Mouse (Mus musculus): ENCODE results near the gene Agbl2. TPM values are rescaled to one million over a fixed set of nuclear protein-coding genes. Genes with fewer than 3 reads are reported as not detected.

Agbl2 gene
- polyA plus RNA-seq, 1 experiment: 0.22 TPM

DNA sequence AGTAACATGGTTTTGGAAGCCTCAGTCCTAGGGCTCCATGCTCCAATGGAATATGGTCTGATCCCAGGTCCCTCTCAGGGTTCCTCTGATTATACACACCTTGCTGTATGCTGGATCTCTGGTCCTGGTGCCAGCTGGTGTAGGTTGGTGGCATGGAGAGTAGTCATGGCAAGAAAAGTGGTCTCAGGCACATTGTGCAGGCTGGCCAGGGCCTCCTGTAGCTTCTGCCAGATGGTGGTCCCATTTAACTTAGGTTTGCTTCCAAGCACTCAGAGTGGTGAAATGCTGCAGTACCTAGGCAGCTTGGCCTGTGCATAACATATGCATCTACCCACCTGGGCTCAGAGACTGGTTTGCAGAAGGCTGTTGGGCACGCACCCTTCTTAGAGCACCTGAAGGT is 67.9 kb downstream of the Agbl2 start:
- DNase-seq (ENCODE audit: low read depth, low spot score): no peak
- 97% methylated on average over 1 of the region's 1 CpGs for WGBS

DNA sequence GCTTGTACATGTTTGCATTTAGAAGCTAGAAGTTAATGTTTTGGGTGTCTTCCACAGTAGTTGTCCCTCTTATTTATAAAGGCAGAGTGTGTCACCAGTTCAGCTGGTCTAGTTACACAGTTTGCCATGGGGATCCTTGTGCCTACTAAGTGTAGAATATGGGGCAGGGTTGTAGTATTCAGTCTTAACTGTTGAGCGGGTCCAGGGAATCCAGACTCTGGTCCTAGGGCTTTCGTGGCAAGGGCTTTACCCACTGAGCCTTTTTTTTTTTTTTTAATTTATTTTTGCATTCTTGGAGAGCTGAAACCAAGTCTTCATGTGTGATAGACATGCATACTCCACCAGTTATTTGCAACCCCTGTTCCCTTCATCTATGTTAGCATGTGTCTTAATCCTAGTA is 79.0 kb downstream of the Agbl2 start:
- no peak for DNase-seq (ENCODE audit: low read depth, low spot score)
- WGBS: 97% methylated on average over 2 of the region's 2 CpGs

DNA sequence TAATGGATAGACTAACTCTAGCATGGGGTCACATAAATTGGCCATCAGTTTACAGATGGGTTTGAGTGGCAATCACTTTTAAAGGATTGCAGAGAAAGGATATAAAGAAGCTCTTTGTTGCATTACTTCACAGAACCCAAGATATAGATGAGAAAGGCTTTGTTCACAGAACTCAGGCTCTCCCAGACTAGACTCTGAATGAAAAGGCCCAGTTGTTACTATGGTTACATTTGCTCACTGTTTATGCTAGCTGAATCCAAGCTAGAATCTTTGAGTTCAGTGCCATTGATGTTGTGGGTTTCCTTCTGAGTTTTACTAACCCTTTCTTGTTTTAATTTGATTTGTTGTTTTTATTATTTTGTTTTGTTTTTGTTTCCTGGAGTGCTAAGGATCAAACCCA is 81.7 kb downstream of the Agbl2 start:
- no peak for DNase-seq (ENCODE audit: low read depth, low spot score)

DNA sequence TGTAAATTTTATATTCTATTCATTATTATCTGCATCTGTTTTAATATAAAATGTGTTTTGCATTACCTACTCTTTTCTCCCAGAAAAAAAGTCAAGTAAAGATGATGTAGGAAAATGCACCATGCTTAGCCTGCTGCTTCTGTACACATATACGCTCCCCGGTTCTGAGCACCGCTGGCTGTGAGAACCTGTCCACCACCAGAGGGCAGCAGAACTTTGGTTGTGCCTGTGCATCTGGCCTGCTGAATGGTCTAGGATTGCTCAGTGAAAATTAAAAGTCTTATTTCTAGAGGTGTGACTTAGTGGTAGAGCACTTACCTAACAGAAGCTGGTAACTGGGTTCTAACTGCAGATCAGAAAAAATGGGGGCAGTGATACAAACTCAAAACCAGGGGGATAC is 84.0 kb downstream of the Agbl2 start:
- 10% methylated on average over 3 of the region's 3 CpGs for WGBS
- no peak for DNase-seq (ENCODE audit: low read depth, low spot score)

DNA sequence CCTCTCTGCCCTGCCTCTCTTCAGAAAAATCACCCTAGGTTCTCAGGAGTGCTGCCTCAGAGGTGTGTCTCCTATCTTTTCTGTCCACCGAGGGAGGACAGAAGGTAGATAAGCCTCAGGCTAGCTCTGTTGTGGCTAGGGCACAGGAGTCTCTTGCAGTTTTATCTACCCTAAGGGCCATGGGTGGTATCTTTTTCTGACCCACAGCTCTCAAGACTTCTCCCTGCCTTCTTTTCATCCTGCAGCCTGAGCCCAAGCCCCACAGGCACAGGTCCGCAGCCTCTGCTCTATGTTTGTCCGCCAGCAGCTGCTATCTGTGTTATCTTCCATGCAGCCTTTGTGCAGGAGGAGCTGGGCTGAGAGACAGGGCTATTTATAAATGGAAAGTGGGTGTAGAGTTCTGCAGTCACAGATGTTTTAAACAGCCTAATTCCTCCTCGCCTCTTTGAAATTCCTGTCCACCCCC is 87.6 kb downstream of the Agbl2 start:
- WGBS: 38% methylated on average over 4 of the region's 4 CpGs
- no peak for DNase-seq (ENCODE audit: low read depth, low spot score)

DNA sequence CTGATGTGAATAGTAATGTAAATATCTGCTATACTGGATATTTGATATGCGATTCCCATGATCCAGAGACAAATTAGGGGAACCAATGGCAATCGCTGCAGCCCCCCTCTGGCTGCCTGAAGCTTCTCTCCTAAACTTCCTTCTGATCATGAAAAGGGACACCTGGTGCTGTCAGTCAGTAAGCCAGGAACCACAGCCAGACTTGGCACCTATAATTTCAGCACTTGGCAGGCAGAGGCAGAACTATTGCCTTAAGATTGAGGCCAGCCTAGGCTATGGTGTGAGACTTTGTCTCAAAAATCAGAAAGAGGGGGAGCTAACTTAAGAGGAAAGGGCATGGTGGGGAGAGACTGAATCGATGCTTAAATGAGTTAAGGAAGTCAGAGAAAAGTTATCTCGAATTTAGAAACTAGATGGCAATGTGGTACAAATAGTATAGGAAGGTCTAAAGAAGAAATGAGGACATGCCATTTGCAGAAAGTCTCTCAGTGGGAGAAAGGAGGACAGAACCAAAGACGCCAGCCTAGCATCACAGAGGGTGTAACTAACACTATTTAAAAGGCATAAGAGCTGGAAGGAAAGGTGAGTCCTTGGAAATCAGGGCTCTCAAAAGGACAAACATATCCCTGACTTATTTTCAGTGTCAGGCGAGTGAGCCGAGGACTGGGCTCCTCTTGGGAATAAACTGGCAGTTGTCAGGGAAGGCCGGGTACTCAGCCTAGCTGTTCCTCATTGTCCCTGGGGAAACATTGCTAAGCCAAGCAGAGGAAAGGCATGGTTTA is 88.8 kb downstream of the Agbl2 start:
- no peak for DNase-seq (ENCODE audit: low read depth, low spot score)
- 69% methylated on average over 8 of the region's 8 CpGs for WGBS

DNA sequence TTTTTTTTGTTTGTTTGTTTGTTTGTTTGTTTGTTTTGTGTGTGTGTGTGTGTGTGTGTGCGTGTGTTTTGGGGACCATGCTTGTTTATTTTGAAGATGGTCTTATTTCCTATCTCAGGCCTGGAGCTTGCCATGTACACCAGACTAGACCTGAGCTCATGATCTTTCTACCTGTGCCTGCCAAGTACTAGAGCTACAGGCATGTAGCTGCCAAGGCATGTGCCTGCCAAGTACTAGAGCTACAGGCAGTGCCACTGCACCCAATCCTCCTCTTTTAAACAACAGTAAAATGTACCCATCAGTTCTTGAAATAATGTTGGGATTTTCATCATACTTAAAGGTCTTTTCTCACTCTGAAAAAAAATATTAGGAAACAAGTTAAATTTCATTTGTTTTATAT is 91.5 kb downstream of the Agbl2 start:
- 79% methylated on average over 1 of the region's 1 CpGs for WGBS
- DNase-seq (ENCODE audit: low read depth, low spot score): no peak

DNA sequence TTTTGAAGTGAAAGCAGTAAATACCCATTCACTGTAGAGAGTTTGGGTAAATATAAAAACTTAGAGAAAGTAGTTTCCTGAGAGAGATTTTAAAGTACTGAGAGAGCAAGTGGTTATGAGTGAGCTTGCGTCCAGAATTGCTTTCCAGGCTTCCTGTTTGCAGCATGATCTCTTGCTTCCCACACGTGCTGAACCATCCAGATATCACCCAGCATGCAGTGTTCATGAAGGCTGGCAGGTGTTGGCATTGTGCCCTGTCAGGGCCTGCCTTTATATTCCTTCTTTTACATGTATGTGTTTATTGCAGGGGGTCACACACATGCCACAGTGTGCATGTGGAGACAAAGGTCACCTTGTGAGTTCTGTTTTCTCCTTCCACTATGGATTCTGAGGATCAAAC is 92.7 kb downstream of the Agbl2 start:
- 38% methylated on average over 2 of the region's 2 CpGs for WGBS
- no peak for DNase-seq (ENCODE audit: low read depth, low spot score)

DNA sequence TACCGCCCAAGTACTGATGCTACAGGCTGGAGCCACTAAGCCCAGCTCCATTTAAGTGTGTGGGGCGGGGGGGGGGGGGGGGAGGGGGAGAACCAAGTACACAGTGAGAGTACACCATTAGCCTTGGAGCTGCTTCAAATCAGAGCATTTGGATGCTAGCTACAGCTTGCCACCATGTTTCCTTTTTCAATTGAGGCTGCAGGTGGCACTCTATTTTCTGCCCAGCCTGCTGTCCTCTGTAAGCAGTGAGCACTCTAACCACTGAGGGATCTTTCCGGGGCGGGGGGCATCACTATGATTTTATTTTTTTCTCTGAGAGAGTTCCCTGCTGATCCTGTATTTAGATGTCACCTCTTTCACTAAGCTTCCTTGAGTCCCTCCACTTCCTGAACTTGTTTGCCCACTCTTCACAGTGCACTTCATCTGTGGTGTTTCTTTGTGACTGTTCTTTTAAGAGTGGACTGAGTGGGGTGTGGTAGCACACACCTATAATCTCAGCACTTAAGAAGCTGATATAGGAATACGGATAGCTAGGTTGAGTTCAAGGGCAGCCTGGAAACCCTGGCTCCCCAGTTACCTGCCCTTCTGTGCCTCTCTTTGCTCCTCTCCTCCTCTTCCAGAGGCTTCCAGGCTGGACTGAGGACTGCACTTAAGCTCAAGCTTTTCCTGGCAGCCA is 95.2 kb downstream of the Agbl2 start:
- no peak for DNase-seq (ENCODE audit: low read depth, low spot score)
- 51% methylated on average over 5 of the region's 5 CpGs for WGBS

DNA sequence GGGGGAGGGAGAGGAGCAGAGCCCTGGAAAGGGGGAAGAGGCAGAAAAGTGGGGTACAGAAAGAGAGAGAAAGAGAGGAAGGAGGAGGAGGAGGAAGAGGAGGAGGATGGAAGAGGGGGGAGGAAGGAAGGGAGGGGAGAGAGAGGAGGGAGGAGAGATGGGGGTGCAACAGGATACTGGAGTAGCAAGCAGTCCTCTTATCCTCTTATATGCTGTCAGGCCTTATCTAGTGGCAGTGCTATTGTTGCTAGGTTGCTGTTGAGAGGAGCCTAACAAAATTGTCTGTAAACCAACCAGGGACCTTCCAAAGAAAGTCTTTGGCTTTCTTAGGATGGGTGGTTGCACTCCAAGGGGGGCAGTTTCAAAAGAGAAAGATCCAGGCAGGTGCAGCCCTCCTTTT is 96.9 kb downstream of the Agbl2 start:
- no peak for DNase-seq (ENCODE audit: low read depth, low spot score)

DNA sequence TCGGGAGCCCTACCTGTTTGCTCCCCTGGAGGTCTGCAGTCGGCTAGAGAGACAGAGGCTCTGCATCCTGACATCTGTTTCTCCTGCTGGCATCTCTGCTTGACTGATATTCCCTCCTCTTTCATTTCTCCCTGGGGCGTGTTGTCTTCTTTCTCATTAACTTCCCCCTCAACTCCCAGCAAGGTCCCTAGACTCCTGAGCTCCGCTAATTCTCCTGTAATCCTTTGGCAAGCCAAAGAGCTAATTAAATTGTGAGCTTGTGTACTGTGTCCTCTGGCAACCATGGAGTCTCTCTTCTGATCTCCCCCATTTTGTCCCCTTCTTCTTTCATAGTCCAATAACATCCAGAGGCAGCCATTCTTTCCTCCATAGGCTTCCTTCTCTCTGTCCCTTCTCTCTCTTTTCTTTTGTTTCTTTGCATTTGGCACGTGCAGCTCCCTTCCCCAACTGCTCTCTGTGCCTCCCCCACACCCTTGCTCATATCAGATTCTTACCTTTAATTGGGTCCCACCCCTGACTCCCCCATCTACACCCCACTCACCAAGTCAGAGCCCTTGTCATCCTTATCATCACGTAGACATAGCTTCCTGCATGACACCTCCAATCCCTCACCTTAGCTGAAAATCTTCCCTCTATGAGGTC is 97.7 kb downstream of the Agbl2 start:
- no peak for DNase-seq (ENCODE audit: low read depth, low spot score)
- WGBS: 45% methylated on average over 6 of the region's 6 CpGs

DNA sequence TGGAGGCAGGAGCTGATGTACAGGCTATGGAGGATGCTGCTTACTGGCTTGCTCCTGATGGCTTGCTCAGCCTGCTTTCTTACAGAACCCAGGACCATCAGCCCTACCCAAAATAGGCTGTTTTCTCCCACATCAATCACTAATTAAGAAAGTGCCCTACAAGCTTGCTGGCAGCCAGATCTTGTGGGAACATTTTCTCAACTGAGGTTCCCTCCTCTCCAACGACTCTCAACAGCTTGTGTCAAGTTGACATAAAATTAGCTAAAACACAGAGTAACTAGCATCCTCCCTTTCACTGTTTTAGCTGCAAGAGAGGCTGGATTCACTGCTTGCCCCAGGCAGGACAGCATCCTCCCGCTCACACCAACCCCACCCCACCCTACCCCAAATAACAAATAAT is 99.3 kb downstream of the Agbl2 start:
- 78% methylated on average over 2 of the region's 2 CpGs for WGBS
- no peak for DNase-seq (ENCODE audit: low read depth, low spot score)

Other genes starting within 250 kb of the Agbl2 start
- 12.2 and 13.6 TPM in 2 replicates for gene Ptprj, start 202.1 kb upstream of the Agbl2 start, polyA plus RNA-seq (2012; rRNA removed)
- 8.9 and 11.3 TPM in 2 replicates for gene Nup160, start 105.5 kb upstream of the Agbl2 start, polyA plus RNA-seq (2012; rRNA removed)
- 20.7 and 29.9 TPM in 2 replicates for gene Fnbp4, start 37.4 kb upstream of the Agbl2 start, polyA plus RNA-seq (2012; rRNA removed)
- gene Mtch2, start 64.4 kb downstream of the Agbl2 start, polyA plus RNA-seq (2012; rRNA removed): 210 and 242 TPM in 2 replicates
- gene C1qtnf4, start 103.1 kb downstream of the Agbl2 start, polyA plus RNA-seq (2012; rRNA removed): 1.2 and 1.8 TPM in 2 replicates
- gene Kbtbd4, start 122.0 kb downstream of the Agbl2 start, polyA plus RNA-seq (2012; rRNA removed): 9.6 and 11.8 TPM in 2 replicates
- 197 and 211 TPM in 2 replicates for gene Ndufs3, start 122.1 kb downstream of the Agbl2 start, polyA plus RNA-seq (2012; rRNA removed)
- gene Celf1, start 157.7 kb downstream of the Agbl2 start, polyA plus RNA-seq (2012; rRNA removed): 31.7 and 45.2 TPM in 2 replicates